Mouse (Mus musculus) embryo, embryonic 11.5 days (tissue): Measurements from ENCODE around the gene Ube2v1.
"Not testable (repeated sequence)": the region's sequence is repeated elsewhere in the genome, so short reads cannot be mapped to it uniquely, and the experiment has no call there.

Experiments
- DNase-seq: peaks from one replicate; pipeline ENCODE4 v3.0.0-alpha.2; 2012; ENCODE audit warnings: low read depth, low spot score

Ube2v1 gene

GRCm38 (mm10) chr2:167654911-167655600 is 23.2 kb upstream of the Ube2v1 start:
- no peak for DNase-seq

- DNase-seq: no peak
Measured at GRCm38 (mm10) chr2:167652694-167653093, 20.8 kb upstream of the Ube2v1 start.

GRCm38 (mm10) chr2:167651622-167652021 is 19.7 kb upstream of the Ube2v1 start:
- no peak for DNase-seq

- no peak for DNase-seq
Measured at GRCm38 (mm10) chr2:167649290-167650032, 17.6 kb upstream of the Ube2v1 start.

- no peak for DNase-seq
Measured at GRCm38 (mm10) chr2:167646411-167646810, 14.5 kb upstream of the Ube2v1 start.

- not testable (repeated sequence) for DNase-seq
Measured at GRCm38 (mm10) chr2:167643356-167644052, 11.6 kb upstream of the Ube2v1 start.

GRCm38 (mm10) chr2:167642164-167642563 is 10.3 kb upstream of the Ube2v1 start:
- no peak for DNase-seq

- no peak for DNase-seq
Measured at GRCm38 (mm10) chr2:167641337-167641736, 9.4 kb upstream of the Ube2v1 start.

- no peak for DNase-seq
Measured at GRCm38 (mm10) chr2:167640279-167640678, 8.4 kb upstream of the Ube2v1 start.

GRCm38 (mm10) chr2:167634865-167635512 is 3.1 kb upstream of the Ube2v1 start:
- no peak for DNase-seq

- peak; percentile 98 for DNase-seq
Measured at GRCm38 (mm10) chr2:167634338-167634770, 2.5 kb upstream of the Ube2v1 start.

GRCm38 (mm10) chr2:167633537-167633872 is 1.6 kb upstream of the Ube2v1 start:
- DNase-seq: no peak

- DNase-seq: no peak
Measured at GRCm38 (mm10) chr2:167632731-167633536, 1.0 kb upstream of the Ube2v1 start.

- no peak for DNase-seq
Measured at GRCm38 (mm10) chr2:167631181-167631590, 709 bp downstream of the Ube2v1 start.

- no peak for DNase-seq
Measured at GRCm38 (mm10) chr2:167630421-167630820, 1.5 kb downstream of the Ube2v1 start.

- DNase-seq: no peak
Measured at GRCm38 (mm10) chr2:167629665-167630209, 2.2 kb downstream of the Ube2v1 start.

GRCm38 (mm10) chr2:167628872-167629271 is 3.0 kb downstream of the Ube2v1 start:
- no peak for DNase-seq

GRCm38 (mm10) chr2:167627019-167627418 is 4.9 kb downstream of the Ube2v1 start:
- DNase-seq: no peak

GRCm38 (mm10) chr2:167625670-167626069 is 6.2 kb downstream of the Ube2v1 start:
- DNase-seq: no peak

- no peak for DNase-seq
Measured at GRCm38 (mm10) chr2:167624368-167625075, 7.4 kb downstream of the Ube2v1 start.
